Mouse (Mus musculus): ENCODE measurements around the gene Clrn3. TPM values are rescaled to one million over a fixed set of nuclear protein-coding genes. Genes with fewer than 3 reads are reported as not detected.

Clrn3 gene
- not detected in 2 replicates for polyA plus RNA-seq (2012)

DNA sequence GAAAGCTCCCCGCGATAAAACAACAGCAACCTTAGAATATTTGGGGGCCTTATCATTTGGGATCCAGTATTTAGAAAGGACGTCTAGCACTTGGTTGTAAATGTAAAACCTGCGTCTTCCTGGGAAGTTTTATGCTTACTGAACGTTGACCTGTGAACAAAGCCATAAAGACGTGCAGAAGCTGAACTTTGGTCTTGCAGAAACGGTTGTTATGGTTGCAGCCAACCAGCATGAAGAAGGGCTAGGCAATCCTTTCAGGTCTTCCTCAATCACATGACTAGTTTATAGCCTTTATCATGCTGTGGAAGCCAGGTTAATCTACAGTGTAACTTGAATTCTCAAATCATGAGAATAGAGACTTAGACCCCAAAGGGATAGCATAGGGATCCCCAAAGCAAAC lies at the start of gene Clrn3:
Clrn3 (minus strand) TSS at position 140 of the 400 bp plus-strand sequence.
- no peak for TF ChIP-seq GATA1 (IDR thresholded peaks at IDR 0.05; ENCODE audit: low read length)

DNA sequence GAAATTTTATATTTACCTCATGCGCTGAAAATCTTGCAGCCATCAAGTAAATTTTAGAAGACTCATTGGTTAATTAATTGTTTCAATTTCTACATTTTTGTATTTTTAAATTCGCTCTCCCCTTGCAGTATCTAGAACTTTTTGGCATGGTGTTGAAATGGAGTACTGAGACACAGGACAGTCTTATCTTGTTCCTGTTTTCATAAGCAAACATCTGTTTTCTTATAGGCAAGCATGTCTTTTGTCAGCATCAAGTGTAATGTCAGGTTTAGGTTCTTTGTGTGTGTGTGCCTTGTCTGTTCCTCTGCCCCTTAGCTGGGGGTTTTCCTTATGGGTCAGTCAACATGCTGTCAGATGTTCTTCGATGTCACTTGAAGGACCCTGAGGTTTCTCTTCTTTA lies 47.9 kb upstream of the Clrn3 start:
- TF ChIP-seq GATA1 (IDR thresholded peaks at IDR 0.05; ENCODE audit: low read length): no peak

DNA sequence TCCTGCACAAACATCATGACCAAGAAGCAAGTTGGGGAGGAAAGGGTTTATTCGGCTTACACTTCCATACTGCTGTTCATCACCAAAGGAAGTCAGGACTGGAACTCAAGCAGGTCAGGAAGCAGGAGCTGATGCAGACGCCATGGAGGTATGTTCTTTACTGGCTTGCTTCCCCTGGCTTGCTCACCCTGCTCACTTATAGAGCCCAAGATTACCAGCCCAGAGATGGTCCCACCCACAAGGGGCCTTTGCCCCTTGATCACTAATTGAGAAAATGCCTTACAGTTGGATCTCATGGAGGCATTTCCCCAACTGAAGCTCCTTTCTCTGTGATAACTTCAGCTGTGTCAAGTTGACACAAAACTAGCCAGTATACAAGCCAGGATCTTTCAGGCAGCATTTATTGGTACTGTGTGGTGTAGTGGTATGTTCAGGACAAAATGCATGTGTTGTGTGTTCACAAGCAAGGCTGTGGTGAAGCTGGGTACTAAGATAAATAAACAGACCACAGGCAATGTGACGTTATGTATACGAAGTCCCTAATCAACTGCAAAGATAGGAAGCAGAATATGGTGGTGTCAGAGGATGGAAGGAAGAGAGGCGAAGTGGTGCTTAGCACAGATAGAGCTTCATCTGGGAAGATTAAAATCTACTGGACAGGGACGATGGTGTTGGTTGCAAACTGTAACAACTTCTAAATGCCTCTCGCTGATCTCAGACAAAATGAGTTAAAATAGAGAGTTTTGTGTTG lies 47.0 kb upstream of the Clrn3 start:
- TF ChIP-seq GATA1 (IDR thresholded peaks at IDR 0.05; ENCODE audit: low read length): peak; percentile 87

DNA sequence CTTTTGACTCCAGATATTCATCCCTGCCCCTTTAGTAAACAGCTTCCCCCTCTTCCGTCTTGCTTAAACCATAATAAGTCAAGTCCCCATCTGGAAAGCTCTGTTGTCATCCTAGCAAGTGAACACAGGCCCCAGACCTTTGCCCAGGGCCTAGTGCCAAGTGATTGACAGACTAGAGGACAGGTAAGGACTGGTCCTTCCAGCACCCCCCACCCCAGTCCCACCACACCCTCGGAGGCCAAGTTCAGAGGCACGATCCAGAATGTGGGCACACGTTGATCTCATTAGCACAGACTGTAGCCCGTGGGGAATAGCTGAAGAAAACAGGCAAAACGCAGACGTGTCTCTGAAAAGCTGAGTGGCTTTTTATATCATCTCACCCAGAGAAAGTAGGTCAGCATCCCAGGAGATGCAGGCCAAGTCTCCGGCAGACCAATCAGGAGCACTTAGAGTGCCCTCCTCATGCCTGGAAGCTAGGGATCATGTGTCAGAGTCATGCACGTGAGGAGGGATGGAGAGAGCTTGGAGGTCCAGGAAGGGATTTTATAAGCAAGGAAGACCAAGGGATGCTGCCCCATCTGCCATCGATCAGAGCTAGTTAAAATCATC lies 43.6 kb upstream of the Clrn3 start:
- TF ChIP-seq GATA1 (IDR thresholded peaks at IDR 0.05; ENCODE audit: low read length): no peak

DNA sequence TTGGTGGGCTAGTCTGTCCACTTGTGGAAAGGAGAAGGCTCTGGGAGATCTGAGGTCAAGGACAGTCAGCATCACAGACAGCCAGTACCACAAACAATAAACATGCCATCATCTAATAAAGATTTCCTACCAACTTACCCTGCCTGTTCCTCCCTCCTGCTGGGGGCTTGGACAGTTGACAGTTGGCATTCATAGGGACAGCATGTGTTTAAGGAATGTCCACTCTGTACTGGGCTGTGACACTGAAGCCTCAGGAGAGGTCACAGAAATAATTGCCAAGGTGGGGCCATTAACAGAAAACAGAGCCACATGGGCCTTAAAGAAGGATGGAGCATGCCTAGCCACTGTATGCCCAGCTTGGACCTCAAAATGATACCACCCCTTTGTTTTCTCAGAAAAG lies 42.9 kb upstream of the Clrn3 start:
- TF ChIP-seq GATA1 (IDR thresholded peaks at IDR 0.05; ENCODE audit: low read length): no peak

DNA sequence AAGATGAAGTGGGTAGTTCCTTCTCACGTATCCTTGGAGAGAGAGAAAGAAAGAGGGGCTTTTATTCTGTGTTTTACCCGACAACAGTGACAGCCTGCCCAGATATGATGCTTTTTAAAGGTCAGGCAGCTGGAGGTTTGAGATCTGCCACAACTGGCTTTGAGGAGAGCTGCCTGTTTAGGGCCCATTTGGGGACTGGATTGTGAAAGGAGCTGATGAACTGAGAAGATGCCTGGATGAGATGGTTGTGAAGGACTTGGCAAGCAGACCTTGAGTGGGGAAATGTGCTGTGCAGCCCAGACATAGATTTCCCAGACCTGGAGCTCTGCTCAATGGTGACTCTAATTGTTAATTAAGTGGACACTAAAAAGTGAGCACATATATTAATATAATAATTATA lies 40.1 kb upstream of the Clrn3 start:
- TF ChIP-seq GATA1 (IDR thresholded peaks at IDR 0.05; ENCODE audit: low read length): no peak

DNA sequence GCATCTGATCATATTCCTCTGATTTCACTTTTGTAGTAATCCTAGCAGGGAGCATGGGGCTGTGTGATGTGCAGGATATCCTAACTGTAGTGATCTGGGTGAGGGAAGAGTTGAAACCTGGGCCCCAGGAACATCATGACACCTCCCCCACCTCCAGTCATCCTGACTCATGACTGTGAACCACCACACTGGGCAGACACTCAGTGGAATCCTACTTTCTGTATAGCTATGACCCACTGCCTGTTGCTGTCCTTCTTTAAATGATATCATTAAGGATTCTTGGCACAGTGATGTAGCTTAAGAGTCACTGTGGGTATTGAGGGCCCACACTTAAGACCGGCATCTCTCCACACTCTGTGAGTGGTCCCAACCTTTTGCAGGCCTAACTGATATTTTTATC lies 39.1 kb upstream of the Clrn3 start:
- no peak for TF ChIP-seq GATA1 (IDR thresholded peaks at IDR 0.05; ENCODE audit: low read length)

DNA sequence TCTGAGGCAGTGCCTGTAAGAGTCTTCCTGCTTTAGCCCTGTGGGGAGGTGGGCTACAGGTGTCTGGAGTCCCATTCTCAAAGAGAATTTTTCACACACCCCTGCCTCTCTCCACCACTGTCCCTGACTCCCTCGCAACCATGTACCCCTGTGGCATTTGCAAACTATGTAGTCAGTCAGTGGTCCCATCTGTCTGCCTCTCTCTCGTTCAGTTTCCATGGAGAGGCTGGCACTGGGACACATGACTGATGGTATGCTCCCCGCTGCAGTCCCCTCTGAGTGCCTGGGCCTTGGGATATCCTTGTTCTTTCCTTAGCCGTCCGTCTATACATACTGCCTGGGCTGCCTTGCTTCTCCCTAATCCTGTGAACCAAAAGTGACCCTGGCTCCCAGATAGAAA lies 37.6 kb upstream of the Clrn3 start:
- no peak for TF ChIP-seq GATA1 (IDR thresholded peaks at IDR 0.05; ENCODE audit: low read length)

DNA sequence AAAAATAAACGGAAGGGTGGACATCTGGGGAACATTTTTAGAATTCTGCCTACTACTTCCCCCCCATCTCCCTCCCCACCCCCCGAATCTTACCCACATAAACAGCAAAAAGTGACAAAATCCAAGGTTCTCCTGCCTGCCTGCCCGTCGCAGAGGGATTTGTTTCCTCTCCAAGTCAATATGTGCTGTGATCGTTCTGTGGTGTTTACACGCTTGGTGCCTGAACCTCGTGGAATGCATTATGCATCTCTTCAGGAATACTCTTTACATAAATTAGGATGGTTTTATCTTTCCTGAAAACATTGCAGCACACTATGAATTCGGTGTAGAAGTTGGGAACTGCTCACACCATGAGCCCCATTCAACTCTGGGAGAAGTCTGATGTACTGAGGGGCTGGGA lies 35.6 kb upstream of the Clrn3 start:
- no peak for TF ChIP-seq GATA1 (IDR thresholded peaks at IDR 0.05; ENCODE audit: low read length)

DNA sequence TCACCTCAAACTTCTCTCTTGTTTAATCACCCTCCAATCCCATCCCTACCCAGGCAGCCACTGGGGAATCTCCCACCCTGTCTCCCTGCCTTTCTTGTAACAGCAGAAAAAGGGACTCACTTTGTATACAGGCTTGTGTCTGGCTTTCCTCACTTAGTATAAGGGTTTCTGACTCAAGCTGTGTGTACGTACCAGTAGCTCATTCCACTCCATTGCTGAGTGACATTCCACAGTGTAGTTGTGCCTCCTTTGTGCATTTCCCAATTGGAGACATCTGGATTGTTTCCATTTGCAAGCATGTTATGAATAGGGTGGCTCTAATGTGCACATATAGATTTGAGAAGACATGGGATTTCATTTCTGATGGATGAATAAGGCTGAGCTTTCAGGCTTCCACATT lies 31.8 kb upstream of the Clrn3 start:
- no peak for TF ChIP-seq GATA1 (IDR thresholded peaks at IDR 0.05; ENCODE audit: low read length)

DNA sequence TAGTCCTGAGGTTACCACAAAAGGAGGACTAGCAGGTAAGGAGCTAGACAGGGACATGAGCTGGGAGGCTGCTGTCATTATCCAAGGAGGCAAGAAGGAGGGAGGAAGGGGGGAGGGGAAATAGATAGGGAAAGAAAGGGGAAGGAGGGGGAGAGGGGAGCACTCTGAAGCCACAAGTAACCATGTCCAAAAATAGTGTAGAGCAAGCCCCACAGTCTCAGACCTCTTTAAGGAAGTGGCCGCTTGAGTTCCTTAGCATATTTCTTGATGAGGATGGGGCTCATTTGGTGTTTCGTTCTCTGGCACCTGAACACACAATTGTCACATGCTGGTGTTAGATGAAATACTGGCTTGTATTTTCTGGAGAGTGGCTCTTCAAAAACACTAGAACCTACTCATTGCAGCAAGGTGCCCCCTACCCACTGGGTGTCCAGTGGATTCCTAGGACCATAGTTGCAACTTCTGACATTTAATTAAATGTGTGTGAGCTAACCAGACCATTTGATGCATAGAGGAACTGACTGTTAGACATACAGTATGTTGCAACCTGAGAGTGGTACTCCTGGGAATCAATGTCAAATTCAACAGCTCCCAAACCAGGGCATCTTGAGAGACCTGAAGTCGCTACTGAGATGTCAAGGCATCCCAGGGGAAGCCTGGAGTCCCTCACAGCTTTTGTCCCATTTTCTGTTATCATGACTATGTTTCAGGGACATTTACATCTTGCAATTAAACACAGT lies 28.4 kb upstream of the Clrn3 start:
- TF ChIP-seq GATA1 (IDR thresholded peaks at IDR 0.05; ENCODE audit: low read length): no peak

DNA sequence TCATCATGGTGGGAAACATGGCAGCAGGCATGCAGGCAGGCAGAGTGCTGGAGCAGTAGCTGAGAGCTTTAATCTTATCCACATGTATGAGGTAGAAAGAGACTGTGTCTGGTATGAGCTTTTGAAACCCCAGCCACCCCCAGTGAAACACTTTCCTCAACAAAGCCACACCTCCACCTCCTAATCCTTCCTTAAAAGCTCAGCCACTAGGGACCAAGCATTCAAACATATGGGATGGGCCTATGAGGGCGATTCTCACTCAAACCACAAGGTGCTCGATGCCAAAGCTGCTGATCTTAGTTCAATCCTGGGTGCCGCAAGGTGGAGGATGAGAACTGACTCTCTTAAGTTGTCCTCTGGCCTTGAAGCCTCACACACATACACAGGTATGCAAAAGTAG lies 25.1 kb upstream of the Clrn3 start:
- TF ChIP-seq GATA1 (IDR thresholded peaks at IDR 0.05; ENCODE audit: low read length): no peak

DNA sequence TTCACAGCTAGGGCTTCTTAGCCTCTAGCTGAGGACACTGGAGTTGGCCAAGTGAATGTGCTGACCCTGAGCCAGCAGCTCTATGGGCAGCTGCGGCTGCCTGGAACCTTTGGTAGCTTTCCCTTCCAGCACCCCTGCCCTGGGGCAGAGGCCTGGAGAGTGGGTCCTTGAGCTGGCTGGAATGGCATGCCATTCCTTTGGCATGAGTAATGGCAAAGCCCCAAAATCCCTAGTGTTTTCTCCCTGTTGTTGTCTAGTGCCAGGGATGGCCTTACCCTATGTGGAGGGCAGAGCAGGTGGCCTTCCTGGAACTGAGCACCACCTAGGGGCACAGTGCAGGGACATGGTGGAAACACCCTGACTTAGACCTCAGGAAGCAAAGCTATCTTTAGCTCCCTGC lies 23.1 kb upstream of the Clrn3 start:
- no peak for TF ChIP-seq GATA1 (IDR thresholded peaks at IDR 0.05; ENCODE audit: low read length)

DNA sequence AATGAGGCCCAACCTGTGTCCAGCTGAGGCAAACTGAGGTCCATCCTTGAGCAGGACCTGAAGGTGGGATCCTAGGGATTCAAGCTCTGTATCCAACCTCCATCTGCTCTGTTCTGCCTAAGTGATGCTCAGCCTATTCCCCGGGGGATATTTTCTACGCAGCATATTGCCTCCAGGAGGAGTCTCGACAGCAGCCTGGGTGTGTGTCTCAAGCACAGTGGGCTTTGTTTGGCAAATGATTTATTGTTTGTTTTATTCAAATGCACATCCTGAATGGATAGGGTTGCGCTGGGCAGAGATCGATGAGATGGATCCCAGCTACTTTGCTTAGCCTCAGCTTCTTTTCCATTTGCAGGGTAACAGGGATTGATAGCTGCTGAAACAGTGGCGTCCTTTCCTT lies 20.0 kb upstream of the Clrn3 start:
- TF ChIP-seq GATA1 (IDR thresholded peaks at IDR 0.05; ENCODE audit: low read length): no peak

DNA sequence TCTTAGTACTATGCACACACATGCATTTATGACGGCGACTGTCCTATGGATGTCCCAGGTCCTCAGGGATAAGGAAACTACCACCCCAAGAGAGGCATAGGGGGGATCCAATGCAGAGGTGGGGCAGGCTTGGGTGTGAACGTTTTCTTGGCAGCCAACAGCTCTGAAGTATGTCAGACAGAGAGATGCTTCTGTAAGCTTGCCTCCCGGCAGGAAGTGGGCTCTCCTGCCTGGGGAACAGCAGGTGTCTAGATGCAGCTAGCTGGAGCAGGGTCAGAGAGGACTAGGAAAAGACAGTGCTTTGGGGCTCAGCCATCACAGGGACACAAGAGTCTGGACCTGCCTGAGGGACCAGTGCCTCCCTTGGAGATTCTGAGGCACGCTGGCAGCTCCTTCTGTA lies 18.1 kb upstream of the Clrn3 start:
- no peak for TF ChIP-seq GATA1 (IDR thresholded peaks at IDR 0.05; ENCODE audit: low read length)

DNA sequence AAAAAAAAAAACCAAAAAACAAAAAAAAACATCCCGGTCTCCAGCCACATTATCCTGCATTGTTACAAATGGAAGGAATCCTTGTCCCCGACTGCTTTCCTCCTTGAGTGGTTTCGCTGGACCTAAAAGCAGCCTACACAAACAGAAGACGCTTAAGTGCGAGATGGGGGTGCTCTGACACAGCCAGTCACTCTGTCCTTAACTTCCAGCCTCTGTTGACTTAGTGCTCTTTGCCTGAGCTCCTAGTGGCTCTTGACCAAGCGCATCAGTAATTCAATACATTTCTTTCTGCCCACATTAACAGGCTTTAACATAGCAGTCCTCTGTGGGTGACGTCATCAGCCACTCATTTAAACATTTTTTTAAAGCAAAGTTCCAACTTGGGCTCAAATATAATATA lies 17.5 kb upstream of the Clrn3 start:
- no peak for TF ChIP-seq GATA1 (IDR thresholded peaks at IDR 0.05; ENCODE audit: low read length)

DNA sequence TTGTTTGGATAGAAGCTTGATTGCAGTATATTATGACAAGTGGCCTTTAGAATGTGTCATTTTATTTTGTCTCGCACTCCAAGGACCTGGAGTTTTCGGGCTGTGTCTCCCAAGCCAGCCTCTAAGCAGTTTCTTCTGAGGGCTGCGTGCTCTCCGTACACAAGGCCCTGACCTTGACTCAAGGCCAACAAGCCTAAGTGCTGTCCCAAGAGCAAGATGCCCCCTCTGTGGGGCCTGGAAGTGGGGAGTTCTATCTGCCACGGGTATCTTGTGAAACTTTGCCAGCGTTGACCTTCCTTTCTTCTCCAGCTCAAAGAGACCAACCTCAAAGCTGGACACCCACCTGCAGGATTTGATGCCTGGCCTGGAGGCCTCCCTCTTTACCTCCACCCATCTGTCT lies 15.9 kb upstream of the Clrn3 start:
- TF ChIP-seq GATA1 (IDR thresholded peaks at IDR 0.05; ENCODE audit: low read length): no peak

Data from G1E-ER4 (cell line).